Comparison of ENCODE assay signal across 19 mouse cellular contexts in the genomic region with DNA sequence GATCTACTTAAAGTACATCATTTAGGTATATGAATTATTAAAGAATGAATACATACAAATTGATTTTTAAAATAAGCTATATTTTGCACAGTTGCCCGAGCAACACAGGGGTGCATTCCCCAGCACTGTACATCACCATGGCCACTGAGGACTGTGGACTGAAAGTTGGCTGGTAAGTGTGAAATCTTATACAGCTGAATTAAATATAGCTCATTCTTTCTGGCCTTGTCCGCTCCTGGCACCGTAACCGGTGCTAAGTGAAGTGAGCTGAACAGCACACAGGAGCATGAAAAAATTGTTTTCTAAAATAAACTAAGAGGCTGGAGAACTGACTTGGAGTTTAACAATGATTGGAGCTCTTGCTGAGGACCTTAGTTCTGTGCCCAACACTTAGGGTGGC.
A peak's percentile ranks its signal among the peaks of the same experiment; 100 is the strongest.
DNase-seq lines count a peak whose midpoint lies in the region; ATAC-seq lines count a peak whose summit lies in the region.
"Had no signal": no experiment of that assay in that cellular context is flagged by ENCODE, and none has a peak within 500 bp of the region (broad histone marks: within the 10 kb centered on the region; RNA-seq: fewer than 3 reads in every experiment).

No protein-coding gene starts in this region.

- H3K27ac ChIP-seq in heart, embryonic 15.5 days = peak overlapping the region; percentile 51
- H3K27ac ChIP-seq in forebrain, embryonic 10.5 days = no peak overlapping the region
- H3K27ac ChIP-seq: embryonic facial prominence, embryonic 15.5 days; forebrain, embryonic 12.5 days; hindbrain, embryonic 15.5 days; limb, embryonic 10.5 days; liver, embryonic 12.5 days; lung, embryonic 15.5 days; midbrain, embryonic 13.5 days had no signal

- H3K4me3 ChIP-seq in heart, embryonic 15.5 days = no peak overlapping the region
- no peak overlapping the region for H3K4me3 ChIP-seq in forebrain, embryonic 10.5 days
- H3K4me3 ChIP-seq: embryonic facial prominence, embryonic 15.5 days; forebrain, embryonic 12.5 days; hindbrain, embryonic 15.5 days; limb, embryonic 10.5 days; liver, embryonic 12.5 days; lung, embryonic 15.5 days; midbrain, embryonic 13.5 days had no signal

- intact Hi-C loops in left cerebral cortex, postnatal 14 days (cut with DNase I) = no loop called here

- no peak overlapping the region for H3K9ac ChIP-seq in heart, embryonic 15.5 days
- H3K9ac ChIP-seq: embryonic facial prominence, embryonic 15.5 days; forebrain, embryonic 12.5 days; hindbrain, embryonic 15.5 days; liver, embryonic 12.5 days; lung, embryonic 15.5 days; midbrain, embryonic 13.5 days had no signal

- no peaks in the 10 kb centered on the region for H3K27me3 ChIP-seq in heart, embryonic 15.5 days
- H3K27me3 ChIP-seq in forebrain, embryonic 10.5 days (ENCODE audit: poor library complexity, severe bottlenecking) = no peaks in the 10 kb centered on the region
- H3K27me3 ChIP-seq: embryonic facial prominence, embryonic 15.5 days; hindbrain, embryonic 15.5 days; liver, embryonic 12.5 days; lung, embryonic 15.5 days; midbrain, embryonic 13.5 days had no signal

- DNase-seq in frontal cortex, adult 2 months (ENCODE audit: extremely low spot score in 1 of 2, low spot score in 1 of 2) = peak; percentile 38 to 43
- DNase-seq in frontal cortex, postnatal 14 days (ENCODE audit: low spot score in 2 of 2) = no peak
- DNase-seq in left cerebral cortex, postnatal 14 days (ENCODE audit: low spot score in 2 of 2) = peak; percentile 26 to 66
- DNase-seq in left cerebral cortex, adult 11 months (ENCODE audit: low spot score) = no peak
- DNase-seq in skeletal muscle tissue, adult 2 months (ENCODE audit: low read depth, low spot score) = peak; percentile 31
- no peak for DNase-seq in forebrain, embryonic 10.5 days (ENCODE audit: extremely low spot score, low spot score)
- DNase-seq: adrenal gland, postnatal 10 days; kidney, adult 11 months; kidney, postnatal 14 days; thymus, adult 18-20 months had no signal

- WGBS in heart, embryonic 15.5 days = 47% methylated on average over 4 of the region's 4 CpGs
- 94% methylated on average over 4 of the region's 4 CpGs for WGBS in forebrain, embryonic 10.5 days

- no peaks in the 10 kb centered on the region for H3K36me3 ChIP-seq in heart, embryonic 15.5 days
- H3K36me3 ChIP-seq in forebrain, embryonic 10.5 days (replicated peaks) = no peaks in the 10 kb centered on the region
- H3K36me3 ChIP-seq: embryonic facial prominence, embryonic 15.5 days; forebrain, embryonic 12.5 days; hindbrain, embryonic 15.5 days; limb, embryonic 10.5 days; liver, embryonic 12.5 days; lung, embryonic 15.5 days; midbrain, embryonic 13.5 days had no signal

- H3K4me2 ChIP-seq in heart, embryonic 15.5 days = no peak overlapping the region
- H3K4me2 ChIP-seq: embryonic facial prominence, embryonic 15.5 days; forebrain, embryonic 12.5 days; hindbrain, embryonic 15.5 days; liver, embryonic 12.5 days; lung, embryonic 15.5 days; midbrain, embryonic 13.5 days had no signal

- peak; percentile 68; the same call in 1 of the 2 replicates for ATAC-seq in heart, embryonic 15.5 days (replicated peaks; ENCODE audit: insufficient number of reproducible peaks, insufficient read depth, low FRiP score, low read depth)
- ATAC-seq: CD4-positive, CD25-positive, alpha-beta regulatory T cell, adult 4 months; liver, embryonic 12.5 days; midbrain, embryonic 13.5 days had no signal

- H3K4me1 ChIP-seq in heart, embryonic 15.5 days (replicated peaks) = peaks cover 7% of the 10 kb centered on the region
- peaks cover 8% of the 10 kb centered on the region for H3K4me1 ChIP-seq in forebrain, embryonic 10.5 days
- H3K4me1 ChIP-seq: embryonic facial prominence, embryonic 15.5 days; hindbrain, embryonic 15.5 days; limb, embryonic 10.5 days; liver, embryonic 12.5 days; lung, embryonic 15.5 days had no signal

- H3K9me3 ChIP-seq in heart, embryonic 15.5 days (replicated peaks) = no peaks in the 10 kb centered on the region
- H3K9me3 ChIP-seq in forebrain, embryonic 10.5 days = no peaks in the 10 kb centered on the region
- H3K9me3 ChIP-seq: embryonic facial prominence, embryonic 15.5 days; forebrain, embryonic 12.5 days; hindbrain, embryonic 15.5 days; limb, embryonic 10.5 days; liver, embryonic 12.5 days; lung, embryonic 15.5 days; midbrain, embryonic 13.5 days had no signal

Comparison
In these comparisons a context has a peak if more than half of its experiments do, and no peak if none do; other contexts are left out.
1. DNase-seq: peak in frontal cortex, adult 2 months (2 of 2), left cerebral cortex, postnatal 14 days (2 of 2) and skeletal muscle tissue, adult 2 months (single experiment); none in frontal cortex, postnatal 14 days (0 of 2), left cerebral cortex, adult 11 months (single experiment) and forebrain, embryonic 10.5 days (single experiment).